Mouse (Mus musculus) heart, embryonic 16.5 days (tissue): ENCODE results near the gene Stat6. TPM values are rescaled to one million over a fixed set of nuclear protein-coding genes. Genes with fewer than 3 reads are reported as not detected.

ENCODE experiments used
- ATAC-seq: fragments of 200-750 bp; cut with Nextera tagmentation; replicated peaks from 2 replicates; pipeline ENCODE4 v1.8.0; 2017; ENCODE audit warnings: moderate number of reproducible peaks; ENCODE audit not compliant: insufficient read depth, low FRiP score; ENCODE audit errors: extremely low read depth
- H3K27ac ChIP-seq: fragments of 300-500 bp; sonication (generic); 2 replicates; pipeline ENCODE4 v1.5.1; 2014; ENCODE audit warnings: mild to moderate bottlenecking, low read length, control low read depth, moderate library complexity
- H3K27me3 ChIP-seq: fragments of 300-500 bp; sonication (generic); 2 replicates; pipeline ENCODE4 v1.6.1; 2014; ENCODE audit warnings: low read length, mixed read lengths; ENCODE audit not compliant: control insufficient read depth, insufficient read depth
- H3K36me3 ChIP-seq: fragments of 300-500 bp; sonication (generic); 2 replicates; pipeline ENCODE4 v1.6.1; 2014; ENCODE audit not compliant: control insufficient read depth, insufficient read depth
- H3K4me1 ChIP-seq: fragments of 300-500 bp; sonication (generic); 2 replicates; pipeline ENCODE4 v1.6.1; 2014; ENCODE audit warnings: low read length, mixed read lengths; ENCODE audit not compliant: control insufficient read depth, insufficient read depth
- H3K4me2 ChIP-seq: fragments of 300-500 bp; sonication (generic); 2 replicates; pipeline ENCODE4 v1.6.1; 2014; ENCODE audit warnings: low read depth, mild to moderate bottlenecking, control low read depth, low read length
- H3K4me3 ChIP-seq: fragments of 300-500 bp; sonication (generic); 2 replicates; pipeline ENCODE4 v1.5.1; 2014; ENCODE audit warnings: mild to moderate bottlenecking, control low read depth, low read length
- H3K9ac ChIP-seq: fragments of 300-500 bp; sonication (generic); 2 replicates; pipeline ENCODE4 v1.6.1; 2014; ENCODE audit warnings: low read length, control low read depth
- H3K9me3 ChIP-seq: fragments of 300-500 bp; sonication (generic); replicated peaks from 2 replicates; pipeline ENCODE4 v1.6.1; 2016; ENCODE audit warnings: low read length; ENCODE audit not compliant: control insufficient read depth
- WGBS: fragments of 180-500 bp; shearing (Covaris S2); extraction: QIAGEN DNeasy Blood & Tissue Kit; methylation state at CpG from one replicate; pipeline ENCODE4 v1.1.7; 2014; 5-methylcytosine and 5-hydroxymethylcytosine counted together
- polyA plus RNA-seq: library from polyadenylated mRNA; unstranded; fragments of >200 nt; fragmentation: Nextera tagmentation; extraction: Ambion mirVana; gene quantifications from 2 replicates; pipeline ENCODE4 v1.2.1, GENCODE M21; 2015

Stat6 gene
- polyA plus RNA-seq, 1 experiment from 2014 or later = 36.7 TPM

DNA sequence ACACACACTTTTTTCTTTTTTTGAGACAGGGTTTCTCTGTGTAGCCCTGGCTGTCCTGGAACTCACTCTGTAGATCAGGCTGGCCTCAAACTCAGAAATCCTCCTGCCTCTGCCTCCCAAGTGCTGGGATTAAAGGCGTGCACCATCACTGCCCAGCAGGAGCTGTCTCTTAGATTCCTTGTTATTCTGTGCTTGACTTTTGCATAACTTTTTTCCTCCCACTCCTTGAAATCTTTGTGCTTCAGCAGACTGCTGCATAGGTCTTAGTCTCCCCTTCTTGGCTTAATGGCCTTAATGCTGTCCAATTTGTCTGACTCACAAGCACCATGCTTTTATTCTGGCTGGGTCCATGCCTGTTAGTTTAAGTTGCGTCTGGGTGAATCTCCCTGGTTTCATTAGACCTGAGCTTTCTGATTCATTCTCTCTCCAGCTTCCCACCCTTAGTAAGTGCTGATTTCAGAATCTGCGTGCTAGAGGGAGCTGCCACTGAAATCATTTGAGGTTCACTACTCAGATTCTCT lies 66.1 kb downstream of the Stat6 start:
- Histone ChIP-seq H3K27ac (no peak overlapping the region), H3K36me3 (no peaks in the 10 kb centered on the region), H3K4me3 (no peak overlapping the region), H3K27me3 (no peaks in the 10 kb centered on the region), H3K4me2 (no peak overlapping the region), H3K9ac (no peak overlapping the region), H3K9me3 (no peaks in the 10 kb centered on the region), H3K4me1 (peaks cover 6% of the 10 kb centered on the region)
- WGBS = 79% methylated on average over 3 of the region's 3 CpGs
- ATAC-seq = no peak

DNA sequence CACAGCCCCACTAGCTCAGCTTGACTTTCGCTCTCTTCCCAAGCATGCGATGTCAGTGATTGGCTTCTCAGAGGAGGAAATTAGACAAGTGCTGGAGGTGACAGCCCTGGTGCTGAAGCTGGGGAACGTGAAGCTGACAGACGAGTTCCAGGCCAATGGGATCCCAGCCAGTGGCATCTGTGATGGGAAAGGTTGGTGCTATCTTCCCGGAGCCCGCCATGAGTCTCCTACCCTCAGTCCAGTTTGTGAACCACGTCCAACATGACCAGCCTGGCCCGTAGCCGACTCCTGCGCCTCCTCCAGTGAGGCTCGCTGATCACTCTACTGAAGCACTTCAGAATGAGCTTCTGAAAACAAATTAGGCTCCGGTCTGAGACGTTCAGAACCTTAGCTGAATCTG lies 67.5 kb downstream of the Stat6 start:
- Histone ChIP-seq H3K4me2 (no peak overlapping the region), H3K4me3 (no peak overlapping the region), H3K27me3 (no peaks in the 10 kb centered on the region), H3K9me3 (no peaks in the 10 kb centered on the region), H3K9ac (no peak overlapping the region), H3K36me3 (no peaks in the 10 kb centered on the region), H3K27ac (no peak overlapping the region), H3K4me1 (peaks cover 6% of the 10 kb centered on the region)
- ATAC-seq = no peak
- 55% methylated on average over 13 of the region's 13 CpGs for WGBS

Other genes with a start within 250 kb of the Stat6 start
- 0.46 and 0.84 TPM in 2 replicates for gene Stac3, start 141.3 kb upstream of the Stat6 start, polyA plus RNA-seq
- gene Ndufa4l2, start 128.0 kb upstream of the Stat6 start, polyA plus RNA-seq = 59.8 and 72.0 TPM in 2 replicates
- gene Shmt2, start 120.5 kb upstream of the Stat6 start, polyA plus RNA-seq = 127 and 132 TPM in 2 replicates
- 1.2 and 1.4 TPM in 2 replicates for gene Nxph4, start 108.4 kb upstream of the Stat6 start, polyA plus RNA-seq
- gene Lrp1, start 21.8 kb upstream of the Stat6 start, polyA plus RNA-seq = 33.4 and 34.4 TPM in 2 replicates
- gene Nemp1, start 23.9 kb downstream of the Stat6 start, polyA plus RNA-seq = 8.3 and 8.7 TPM in 2 replicates
- gene Nab2, start 25.6 kb downstream of the Stat6 start, polyA plus RNA-seq = 10.9 and 12.7 TPM in 2 replicates
- 0.21 and 1.8 TPM in 2 replicates for gene Myo1a, start 62.2 kb downstream of the Stat6 start, polyA plus RNA-seq
- 0.74 TPM in 1 of 2 replicates, not detected in the other for gene Tac2, start 81.5 kb downstream of the Stat6 start, polyA plus RNA-seq
- gene Zbtb39, start 96.6 kb downstream of the Stat6 start, polyA plus RNA-seq = 1.4 and 1.6 TPM in 2 replicates
- gene Gpr182, start 108.7 kb downstream of the Stat6 start, polyA plus RNA-seq = 16.1 and 19.0 TPM in 2 replicates
- not detected in 2 replicates for gene Rdh1, start 116.7 kb downstream of the Stat6 start, polyA plus RNA-seq
- not detected in 2 replicates for gene Rdh16f1, start 116.8 kb downstream of the Stat6 start, polyA plus RNA-seq
- 0.09 and 0.24 TPM in 2 replicates for gene Rdh9, start 133.4 kb downstream of the Stat6 start, polyA plus RNA-seq
- not detected in 2 replicates for gene Rdh16, start 158.2 kb downstream of the Stat6 start, polyA plus RNA-seq
- gene Rdh19, start 206.9 kb downstream of the Stat6 start, polyA plus RNA-seq = not detected in 2 replicates
- gene Rdh16f2, start 223.5 kb downstream of the Stat6 start, polyA plus RNA-seq = not detected in 2 replicates
- gene Rdh7, start 245.8 kb downstream of the Stat6 start, polyA plus RNA-seq = not detected in 2 replicates